Mouse (Mus musculus): ENCODE results near the gene Slc35g2.

Slc35g2 gene

DNA sequence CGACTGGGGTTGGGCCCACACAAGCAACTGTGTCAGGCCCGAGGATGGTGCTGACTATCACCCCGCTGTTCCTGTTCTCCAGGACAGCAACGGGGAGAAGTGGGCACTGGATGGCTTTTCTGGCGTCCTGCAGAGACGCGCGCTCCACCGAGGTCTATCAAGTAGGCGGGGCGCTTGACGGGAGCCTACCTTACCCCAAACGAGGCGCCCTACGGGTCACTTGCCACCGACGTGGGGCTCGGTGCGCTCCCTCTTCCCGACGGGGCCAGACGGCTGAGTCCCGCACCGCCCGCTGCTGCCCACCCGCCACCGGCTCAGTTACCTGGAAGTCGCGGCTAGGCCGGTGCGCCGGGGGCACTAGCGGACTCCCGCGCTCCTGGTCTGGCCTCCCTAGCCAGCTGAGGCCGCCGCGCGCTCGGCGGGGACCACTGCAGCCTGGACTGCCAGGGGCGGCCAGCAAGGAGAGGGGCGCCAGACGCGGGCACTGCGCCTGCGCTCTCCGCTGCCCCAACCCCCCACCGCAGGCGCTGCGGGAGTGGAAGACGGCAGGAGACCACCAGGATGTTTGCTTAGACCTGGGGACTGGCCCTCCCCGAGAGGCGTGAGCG, at the start of gene Slc35g2:
Gene Slc35g2, minus strand, starts transcription at position 465 of the 608 bp plus-strand sequence.
- DNase-seq (ENCODE audit: low read depth, low spot score) = peak; percentile 5
- no peaks in the 10 kb centered on the region for H3K36me3 ChIP-seq (ENCODE audit: control insufficient read depth, insufficient read depth, low read length, poor library complexity, severe bottlenecking)

DNA sequence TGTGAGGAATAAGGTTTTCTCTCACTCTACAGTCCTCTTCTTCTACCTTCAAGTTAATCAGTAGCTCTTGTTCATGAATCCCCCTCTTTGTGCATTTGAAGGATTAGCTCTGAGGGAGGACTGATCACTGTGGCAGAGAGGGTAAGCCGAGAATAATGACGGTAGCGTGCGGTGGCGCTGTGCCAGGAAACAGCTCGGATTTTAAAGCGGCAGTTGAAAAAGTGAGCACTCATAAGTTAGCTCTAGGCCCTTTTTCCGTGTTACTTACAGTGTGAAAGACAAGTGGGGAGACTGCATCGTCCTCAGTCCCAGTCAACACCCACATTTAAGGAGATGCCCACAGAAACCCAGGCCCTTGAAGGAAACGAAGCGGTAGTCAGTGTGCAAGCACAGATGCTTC, 46.1 kb upstream of the Slc35g2 start:
- Histone ChIP-seq H3K36me3 (ENCODE audit: control insufficient read depth, insufficient read depth, low read length, poor library complexity, severe bottlenecking) (no peaks in the 10 kb centered on the region), H3K27me3 (ENCODE audit: control insufficient read depth, insufficient read depth, low read length, poor library complexity, severe bottlenecking) (no peaks in the 10 kb centered on the region)
- no peak for DNase-seq (ENCODE audit: low read depth, low spot score)

More for the DNA sequence above, at the start of gene Slc35g2:
- 0 out of 2 replicates have a peak, but pooled peaks cover 4% of the 10 kb centered on the region for H3K27me3 ChIP-seq (ENCODE audit: control insufficient read depth, insufficient read depth, low read length, poor library complexity, severe bottlenecking)

DNA sequence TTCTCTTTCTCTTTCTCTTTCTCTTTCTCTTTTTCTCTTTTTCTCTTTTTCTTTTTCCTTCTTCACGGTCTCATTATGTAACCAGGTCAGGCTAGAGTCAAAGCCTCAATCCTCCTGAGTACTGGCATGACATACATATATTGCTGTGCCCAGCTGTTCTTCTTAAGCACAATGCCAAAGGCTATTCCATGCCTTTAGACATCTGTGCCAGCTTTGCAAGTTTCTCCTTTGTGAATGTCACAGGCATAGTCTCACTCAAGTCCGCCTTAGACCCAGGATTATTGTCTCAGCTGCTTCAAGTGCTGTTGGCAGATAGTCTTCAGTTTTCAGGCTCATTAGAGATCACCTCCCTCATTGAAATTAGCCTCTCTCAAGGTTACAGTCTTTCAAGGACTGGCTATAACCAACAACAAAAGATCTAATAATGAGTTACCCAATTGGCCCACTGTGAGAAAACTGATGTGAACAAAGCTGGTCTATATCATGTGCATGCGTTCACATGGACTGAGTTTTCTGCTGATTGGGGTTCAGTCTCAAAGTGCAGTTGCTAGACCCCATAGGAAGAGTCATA, 42.7 kb upstream of the Slc35g2 start:
- H3K36me3 ChIP-seq (ENCODE audit: control insufficient read depth, insufficient read depth, low read length, poor library complexity, severe bottlenecking) = no peaks in the 10 kb centered on the region
- no peaks in the 10 kb centered on the region for H3K27me3 ChIP-seq (ENCODE audit: control insufficient read depth, insufficient read depth, low read length, poor library complexity, severe bottlenecking)
- DNase-seq (ENCODE audit: low read depth, low spot score) = no peak

DNA sequence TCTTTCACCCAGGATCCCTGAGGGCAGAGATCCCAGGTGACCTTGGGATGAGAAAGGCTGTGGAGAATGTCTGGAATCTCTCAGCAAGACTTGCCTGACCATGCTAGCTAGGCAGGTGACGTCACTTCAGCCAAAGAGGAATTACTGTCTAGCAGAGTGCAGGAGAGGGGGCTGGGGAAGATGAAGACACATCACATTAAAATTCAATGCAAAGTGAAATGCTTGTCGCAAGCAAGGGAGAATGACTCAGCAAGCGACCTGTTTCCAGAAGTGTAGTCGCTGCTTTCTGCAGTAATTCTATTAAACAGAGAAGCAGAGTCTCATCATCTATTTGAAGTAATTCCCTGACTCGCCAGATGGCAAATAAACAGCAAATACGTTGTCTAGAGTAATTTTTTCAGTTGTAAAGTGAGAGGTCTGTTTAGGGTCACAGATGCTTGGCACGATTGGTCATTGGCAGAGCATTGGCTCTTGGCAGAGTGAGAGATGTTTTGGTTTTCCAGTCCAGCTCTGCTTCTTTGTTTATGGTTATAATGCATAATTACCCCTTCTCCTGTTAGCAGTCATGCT, 35.2 kb upstream of the Slc35g2 start:
- H3K27me3 ChIP-seq (ENCODE audit: control insufficient read depth, insufficient read depth, low read length, poor library complexity, severe bottlenecking) = no peaks in the 10 kb centered on the region; the same call in 1 of the 2 replicates
- no peaks in the 10 kb centered on the region for H3K36me3 ChIP-seq (ENCODE audit: control insufficient read depth, insufficient read depth, low read length, poor library complexity, severe bottlenecking)
- no peak for DNase-seq (ENCODE audit: low read depth, low spot score)

DNA sequence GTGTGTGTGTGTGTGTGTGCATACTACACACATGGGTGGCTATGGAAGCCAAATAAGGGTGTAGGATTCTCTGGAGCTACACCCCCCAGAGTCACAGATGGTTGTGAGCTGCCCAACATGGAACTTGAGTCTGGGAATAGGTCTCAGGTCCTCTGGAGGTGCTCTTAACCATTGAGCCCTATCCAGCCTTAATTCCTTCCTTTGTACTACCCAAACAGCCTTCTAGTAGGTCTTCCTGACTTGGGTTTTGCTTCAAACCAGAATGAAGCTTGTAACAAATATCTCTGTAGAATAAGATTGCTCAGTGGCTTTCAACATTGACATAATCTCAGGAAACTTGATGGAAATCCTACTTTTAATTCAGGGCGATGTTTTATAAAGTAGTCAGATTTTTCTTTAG, 34.6 kb upstream of the Slc35g2 start:
- no peaks in the 10 kb centered on the region for H3K36me3 ChIP-seq (ENCODE audit: control insufficient read depth, insufficient read depth, low read length, poor library complexity, severe bottlenecking)
- DNase-seq (ENCODE audit: low read depth, low spot score) = no peak

DNA sequence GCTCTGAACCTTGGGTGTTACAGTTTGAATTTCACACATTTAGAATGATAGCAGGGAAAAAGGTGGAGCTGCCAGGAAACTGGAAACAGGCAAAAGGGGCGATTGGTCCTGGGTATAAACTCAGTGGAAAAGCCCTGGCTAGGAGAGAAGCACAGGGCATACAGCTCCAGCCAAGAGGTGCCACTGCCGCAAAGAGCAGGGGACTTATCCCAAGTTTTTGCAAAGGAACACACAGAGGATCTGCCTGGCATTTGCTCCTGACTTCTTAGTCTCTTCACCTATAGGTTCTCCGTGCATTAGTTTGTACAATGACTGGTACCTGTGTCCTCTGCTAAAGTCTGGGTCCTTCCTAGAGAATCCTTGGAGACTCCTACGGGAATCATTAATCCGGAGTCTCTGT, 32.3 kb upstream of the Slc35g2 start:
- no peaks in the 10 kb centered on the region for H3K36me3 ChIP-seq (ENCODE audit: control insufficient read depth, insufficient read depth, low read length, poor library complexity, severe bottlenecking)
- no peak for DNase-seq (ENCODE audit: low read depth, low spot score)

More for the DNA sequence above, 34.6 kb upstream of the Slc35g2 start:
- no peaks in the 10 kb centered on the region; the same call in 1 of the 2 replicates for H3K27me3 ChIP-seq (ENCODE audit: control insufficient read depth, insufficient read depth, low read length, poor library complexity, severe bottlenecking)

DNA sequence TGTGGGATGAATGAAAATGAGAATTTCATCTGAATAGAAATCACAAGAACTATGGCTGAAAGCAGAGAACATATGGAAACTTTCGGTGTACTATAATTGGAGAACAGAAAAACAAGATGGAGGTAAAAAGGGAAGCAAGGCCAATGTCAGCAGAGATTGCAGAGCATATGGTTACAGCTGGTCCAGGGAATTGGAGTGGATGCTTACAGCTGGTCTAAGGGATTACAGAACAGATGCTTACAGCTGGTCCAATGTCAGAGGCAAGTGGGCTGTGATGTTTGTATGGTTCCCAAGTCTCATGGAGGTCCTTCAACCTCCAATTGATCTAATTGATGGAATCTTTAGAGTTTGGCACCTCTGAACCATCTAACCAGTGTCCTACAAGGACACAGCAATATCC, 31.2 kb upstream of the Slc35g2 start:
- no peak for DNase-seq (ENCODE audit: low read depth, low spot score)
- Histone ChIP-seq H3K36me3 (ENCODE audit: control insufficient read depth, insufficient read depth, low read length, poor library complexity, severe bottlenecking) (no peaks in the 10 kb centered on the region), H3K27me3 (ENCODE audit: control insufficient read depth, insufficient read depth, low read length, poor library complexity, severe bottlenecking) (no peaks in the 10 kb centered on the region; the same call in 1 of the 2 replicates)

More for the DNA sequence above, 32.3 kb upstream of the Slc35g2 start:
- no peaks in the 10 kb centered on the region; the same call in 1 of the 2 replicates for H3K27me3 ChIP-seq (ENCODE audit: control insufficient read depth, insufficient read depth, low read length, poor library complexity, severe bottlenecking)

DNA sequence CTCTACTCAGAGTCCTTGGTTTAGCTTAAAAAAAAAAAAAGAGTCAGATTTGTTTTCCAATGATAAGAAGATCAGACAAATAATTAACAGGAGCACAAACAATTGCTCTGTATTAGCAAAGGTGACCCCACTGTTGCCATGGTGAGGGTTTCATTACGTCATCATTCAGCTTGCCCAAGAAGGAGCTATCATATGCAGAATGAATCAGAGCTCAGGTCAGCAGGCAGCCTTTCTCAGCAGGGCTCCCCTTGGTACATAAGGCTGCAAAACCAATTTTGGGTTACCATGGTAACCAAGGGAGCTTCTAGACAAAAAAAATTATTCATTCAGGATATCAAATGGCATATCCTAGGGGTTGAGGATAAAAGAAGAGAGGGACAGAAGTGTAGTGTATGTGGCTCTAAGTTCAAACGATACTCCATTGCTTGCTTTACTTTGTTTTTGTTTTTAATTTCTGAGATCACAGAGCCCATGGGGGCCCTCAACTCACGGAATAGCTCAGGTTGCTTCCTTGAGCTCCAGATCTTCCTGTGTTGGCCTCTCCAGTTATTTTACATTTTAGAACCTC, 29.0 kb upstream of the Slc35g2 start:
- DNase-seq (ENCODE audit: low read depth, low spot score) = no peak
- no peaks in the 10 kb centered on the region; the same call in 1 of the 2 replicates for H3K27me3 ChIP-seq (ENCODE audit: control insufficient read depth, insufficient read depth, low read length, poor library complexity, severe bottlenecking)

DNA sequence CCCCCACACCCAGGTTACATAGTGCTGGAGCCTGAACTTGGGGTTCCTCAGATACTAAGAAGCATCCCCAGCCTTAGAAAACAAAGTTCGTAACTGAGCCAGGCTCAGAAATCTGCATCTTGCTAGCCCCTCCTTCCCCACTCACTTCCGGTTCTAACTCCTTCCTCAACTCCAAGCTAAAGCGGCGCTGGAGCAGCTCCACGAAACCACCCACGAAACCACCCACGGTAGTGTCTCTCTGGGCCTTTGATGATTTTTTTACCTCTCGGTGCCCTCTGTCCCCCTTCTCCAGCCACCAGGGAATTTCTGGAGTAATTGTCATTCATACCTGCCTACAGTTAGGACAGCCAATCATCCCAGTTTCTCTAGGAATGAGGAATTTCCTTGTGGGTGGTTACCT, 26.7 kb upstream of the Slc35g2 start, which contains the start of gene Stag1:
Gene Stag1, plus strand, starts transcription at position 253 of the 400 bp plus-strand sequence.
- no peak for DNase-seq (ENCODE audit: low read depth, low spot score)
- H3K36me3 ChIP-seq (ENCODE audit: control insufficient read depth, insufficient read depth, low read length, poor library complexity, severe bottlenecking) = no peaks in the 10 kb centered on the region
- H3K27me3 ChIP-seq (ENCODE audit: control insufficient read depth, insufficient read depth, low read length, poor library complexity, severe bottlenecking) = no peaks in the 10 kb centered on the region

More for the DNA sequence above, 29.0 kb upstream of the Slc35g2 start:
- H3K36me3 ChIP-seq (ENCODE audit: control insufficient read depth, insufficient read depth, low read length, poor library complexity, severe bottlenecking) = no peaks in the 10 kb centered on the region

DNA sequence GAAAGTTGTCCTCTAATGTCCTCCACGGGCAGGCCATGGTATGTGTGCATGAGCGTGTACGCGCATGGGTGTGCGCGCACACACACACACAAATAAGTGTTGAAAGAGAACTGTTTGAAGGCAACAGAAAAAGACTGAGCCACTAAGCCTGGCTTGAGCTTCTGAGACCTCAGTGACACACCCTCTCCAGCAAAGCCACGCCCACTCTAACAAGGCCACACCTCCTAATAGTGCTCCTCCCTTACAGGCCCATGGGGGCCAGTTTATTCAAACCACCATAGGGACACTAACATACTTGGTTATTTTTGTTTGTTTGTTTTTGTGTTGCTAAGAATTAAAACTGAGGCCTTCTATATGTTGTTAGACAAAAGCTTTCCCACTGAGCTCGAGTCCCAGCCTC, 25.4 kb upstream of the Slc35g2 start:
- Histone ChIP-seq H3K36me3 (ENCODE audit: control insufficient read depth, insufficient read depth, low read length, poor library complexity, severe bottlenecking) (no peaks in the 10 kb centered on the region), H3K27me3 (ENCODE audit: control insufficient read depth, insufficient read depth, low read length, poor library complexity, severe bottlenecking) (no peaks in the 10 kb centered on the region)
- DNase-seq (ENCODE audit: low read depth, low spot score) = no peak

DNA sequence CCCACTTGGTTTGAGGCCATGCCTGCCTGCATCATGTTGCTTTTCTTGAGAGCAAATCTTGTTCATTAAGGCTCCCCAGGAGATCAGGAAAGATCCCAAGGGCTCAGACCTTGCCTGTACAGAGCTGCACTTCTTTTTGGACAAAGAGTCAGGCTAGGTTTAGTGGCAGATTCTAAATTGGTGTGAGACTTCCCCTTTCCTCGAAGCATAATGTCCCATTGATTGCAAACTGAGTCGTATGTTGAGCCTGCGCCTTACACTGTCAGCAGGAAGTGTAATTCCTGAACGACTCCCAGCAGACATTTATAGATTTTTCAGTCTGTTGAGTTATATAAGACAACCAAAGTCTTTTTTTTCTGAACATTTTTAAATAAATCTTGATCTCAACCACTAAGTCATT, 19.6 kb upstream of the Slc35g2 start:
- DNase-seq (ENCODE audit: low read depth, low spot score) = no peak
- H3K36me3 ChIP-seq (ENCODE audit: control insufficient read depth, insufficient read depth, low read length, poor library complexity, severe bottlenecking) = no peaks in the 10 kb centered on the region
- no peaks in the 10 kb centered on the region for H3K27me3 ChIP-seq (ENCODE audit: control insufficient read depth, insufficient read depth, low read length, poor library complexity, severe bottlenecking)

DNA sequence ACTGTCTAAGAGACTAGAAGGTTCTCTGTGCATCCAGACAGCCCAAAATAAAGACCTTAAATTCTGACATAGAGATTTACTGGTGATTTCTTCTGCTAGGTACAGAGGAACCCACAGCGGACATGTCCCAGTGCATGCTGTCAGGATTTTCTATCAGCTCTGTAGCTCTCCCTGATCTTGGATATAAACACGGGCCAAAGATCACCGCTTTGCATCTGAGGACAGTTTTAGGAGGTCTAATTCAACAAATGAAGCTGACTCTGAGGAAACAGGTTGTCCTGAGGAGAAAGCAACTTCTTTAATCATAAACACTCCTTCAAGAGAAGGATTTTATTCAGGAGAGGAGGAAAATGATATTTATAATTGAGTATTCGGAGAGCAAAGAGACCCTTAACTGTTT, 13.1 kb upstream of the Slc35g2 start:
- DNase-seq (ENCODE audit: low read depth, low spot score) = no peak
- Histone ChIP-seq H3K27me3 (ENCODE audit: control insufficient read depth, insufficient read depth, low read length, poor library complexity, severe bottlenecking) (no peaks in the 10 kb centered on the region; the same call in 1 of the 2 replicates), H3K36me3 (ENCODE audit: control insufficient read depth, insufficient read depth, low read length, poor library complexity, severe bottlenecking) (no peaks in the 10 kb centered on the region)

DNA sequence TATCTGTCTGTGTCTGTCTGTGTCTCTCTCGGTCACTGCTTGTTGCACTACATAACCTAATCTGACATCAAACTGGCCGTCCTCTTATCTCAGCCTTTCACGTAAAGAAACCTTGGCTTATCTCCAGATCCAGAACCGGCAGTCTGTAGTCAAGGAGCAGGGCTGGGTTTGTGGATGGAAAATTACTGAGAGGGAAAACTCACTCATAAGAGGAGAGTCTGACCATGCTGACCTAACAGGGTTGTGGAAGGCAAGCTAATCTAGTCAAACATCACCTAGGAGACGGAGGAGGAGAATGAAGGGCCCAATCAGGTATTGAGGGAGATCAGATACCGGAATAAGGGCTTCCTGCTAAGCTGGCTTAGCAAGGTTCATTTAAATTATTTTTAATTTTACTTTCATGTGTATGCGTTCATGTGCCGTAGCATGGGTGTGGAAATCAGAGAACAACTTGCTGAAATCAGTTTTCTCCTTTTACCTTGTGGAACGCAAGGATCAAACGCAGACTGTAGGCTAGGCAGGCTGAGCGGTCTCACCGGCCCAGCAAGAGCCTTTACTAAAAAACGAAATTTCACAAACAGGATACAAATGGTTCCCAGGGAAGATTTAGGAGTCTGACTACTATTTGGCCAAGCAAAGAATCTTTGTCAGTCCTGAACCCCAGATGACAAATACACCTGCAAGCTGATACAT, 12.1 kb upstream of the Slc35g2 start:
- Histone ChIP-seq H3K36me3 (ENCODE audit: control insufficient read depth, insufficient read depth, low read length, poor library complexity, severe bottlenecking) (no peaks in the 10 kb centered on the region), H3K27me3 (ENCODE audit: control insufficient read depth, insufficient read depth, low read length, poor library complexity, severe bottlenecking) (no peaks in the 10 kb centered on the region; the same call in 1 of the 2 replicates)
- no peak for DNase-seq (ENCODE audit: low read depth, low spot score)

DNA sequence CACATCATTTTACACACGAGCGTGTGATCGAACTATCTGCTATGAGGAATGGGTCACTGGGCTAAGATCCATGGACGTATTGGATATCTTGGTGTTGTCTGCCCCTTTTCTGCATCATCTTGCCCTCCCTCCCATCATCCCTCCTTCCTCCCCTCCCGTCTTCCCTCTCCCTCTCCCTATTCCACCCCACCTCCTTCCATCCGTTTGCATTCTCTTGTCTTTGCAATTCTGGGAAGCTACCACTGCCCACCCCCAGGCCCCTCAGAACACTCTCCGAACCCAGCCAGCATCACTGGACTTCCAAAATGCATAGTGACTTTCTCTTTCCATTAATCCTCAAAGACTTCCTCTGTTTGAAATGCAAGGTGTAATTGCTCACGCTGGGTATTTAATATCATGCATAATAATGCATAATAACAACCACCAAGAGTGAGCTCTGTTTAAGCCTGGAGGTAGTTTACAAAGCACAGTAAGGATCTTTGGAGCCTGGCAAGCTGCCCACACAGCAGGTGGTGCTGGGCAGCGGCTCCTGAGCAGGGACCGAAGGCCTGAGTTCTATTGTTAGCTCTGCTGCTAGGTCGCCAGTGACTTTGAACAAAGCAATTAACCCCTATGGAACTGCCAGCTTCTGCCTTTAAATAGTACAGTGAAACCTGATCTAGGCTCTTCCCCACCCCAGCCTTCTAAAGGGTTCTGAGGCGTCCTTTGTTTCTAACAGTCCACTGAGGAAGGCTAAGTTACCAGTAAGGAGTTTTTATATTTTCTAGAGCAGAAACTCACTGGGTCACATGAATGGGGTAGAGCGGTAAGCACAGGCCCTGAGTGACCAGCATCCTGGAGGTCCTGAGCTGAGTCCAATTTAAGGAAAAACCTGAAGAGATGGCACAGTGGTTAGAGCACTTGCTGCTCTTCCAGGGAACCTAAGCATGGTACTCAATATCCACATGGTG, 10.9 kb upstream of the Slc35g2 start:
- no peaks in the 10 kb centered on the region for H3K36me3 ChIP-seq (ENCODE audit: control insufficient read depth, insufficient read depth, low read length, poor library complexity, severe bottlenecking)
- H3K27me3 ChIP-seq (ENCODE audit: control insufficient read depth, insufficient read depth, low read length, poor library complexity, severe bottlenecking) = no peaks in the 10 kb centered on the region; the same call in 1 of the 2 replicates

More for the DNA sequence above, 10.9 kb upstream of the Slc35g2 start:
- no peak for DNase-seq (ENCODE audit: low read depth, low spot score)

All from splenic B cell, adult 2 months (primary cell).